Mouse (Mus musculus): ENCODE results near the gene Btrc. TPM values are rescaled to one million over a fixed set of nuclear protein-coding genes. Genes with fewer than 3 reads are reported as not detected.
"Not testable (repeated sequence)": the region's sequence is repeated elsewhere in the genome, so short reads cannot be mapped to it uniquely, and the experiment has no call there.

Gene Btrc
- total and polyA plus RNA-seq, 3 experiments: 11.4 to 83.6 (median 26.9) TPM

DNA sequence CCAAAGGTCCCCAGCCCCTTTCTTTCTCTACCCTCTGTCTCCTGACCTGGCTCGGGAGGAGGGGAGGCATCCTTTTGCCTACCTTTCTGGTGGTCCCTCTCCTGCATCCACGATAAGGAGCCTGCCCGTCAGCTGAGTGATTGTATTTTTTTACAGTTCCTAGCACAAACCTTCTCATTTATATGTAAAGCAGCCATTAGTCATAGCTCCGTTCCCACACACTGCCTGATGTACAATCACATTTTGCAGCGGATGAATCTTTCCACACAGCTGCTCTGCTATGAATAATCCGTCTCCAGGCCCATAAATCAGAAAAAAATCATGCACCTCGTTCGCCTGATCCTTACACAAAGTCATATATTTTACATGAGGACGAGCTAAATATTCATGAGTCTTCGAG, 25.4 kb upstream of the Btrc start:
- DNase-seq (ENCODE audit: low spot score): no peak
- no peak overlapping the region for H3K4me3 ChIP-seq (ENCODE audit: low read depth, low read length)
- peaks cover 25% of the 10 kb centered on the region for H3K27me3 ChIP-seq (ENCODE audit: insufficient read depth, low read length)
- no peak for ATAC-seq (ENCODE audit: extremely low read depth, insufficient number of reproducible peaks, low FRiP score, poor library complexity, severe bottlenecking)
- no peaks in the 10 kb centered on the region for H3K9me3 ChIP-seq (replicated peaks)
- TF ChIP-seq GATA2 (IDR thresholded peaks at IDR 0.05; ENCODE audit: borderline replicate concordance, low read depth, low read length) (no peak), GATA1 (IDR thresholded peaks at IDR 0.05; ENCODE audit: borderline replicate concordance, low read length) (no peak), CTCF (IDR thresholded peaks at IDR 0.05; ENCODE audit: low read depth, low read length) (no peak), TAL1 (conservative IDR thresholded peaks at IDR 0.05; ENCODE audit: low read depth, low read length) (no peak), POLR2AphosphoS5 (IDR thresholded peaks at IDR 0.05; ENCODE audit: insufficient replicate concordance, low read depth, low read length) (no peak)
- H3K4me1 ChIP-seq (ENCODE audit: insufficient read depth, low read depth, low read length): no peaks in the 10 kb centered on the region
- H3K36me3 ChIP-seq (replicated peaks): no peaks in the 10 kb centered on the region

DNA sequence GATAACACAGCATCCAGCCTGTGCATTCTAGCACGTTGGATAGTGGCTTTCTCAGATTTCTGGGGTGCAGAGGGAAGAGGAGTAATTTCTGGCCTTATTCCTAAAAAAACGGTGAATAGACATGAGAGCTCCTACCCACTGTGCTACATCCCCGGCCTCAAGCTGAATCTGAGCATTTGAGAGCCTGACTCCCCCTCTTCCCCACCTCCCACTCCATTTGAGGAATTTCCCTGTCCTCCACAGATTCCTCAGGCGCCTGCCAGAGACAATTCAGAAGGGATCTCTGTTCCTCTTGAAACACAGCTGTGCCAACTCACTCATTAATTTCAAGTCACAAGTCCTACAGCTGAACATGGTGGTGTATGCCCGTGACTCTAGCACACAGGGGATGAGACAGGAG, 19.6 kb upstream of the Btrc start:
- peaks cover 42% of the 10 kb centered on the region for H3K27me3 ChIP-seq (ENCODE audit: insufficient read depth, low read length)
- no peak for ATAC-seq (ENCODE audit: extremely low read depth, insufficient number of reproducible peaks, low FRiP score, poor library complexity, severe bottlenecking)
- TF ChIP-seq CTCF (IDR thresholded peaks at IDR 0.05; ENCODE audit: low read depth, low read length): no peak
- DNase-seq (ENCODE audit: low spot score): no peak
- no peaks in the 10 kb centered on the region for H3K9me3 ChIP-seq (replicated peaks)
- H3K4me3 ChIP-seq (ENCODE audit: low read depth, low read length): no peak overlapping the region
- H3K36me3 ChIP-seq (replicated peaks): no peaks in the 10 kb centered on the region
- H3K4me1 ChIP-seq (ENCODE audit: insufficient read depth, low read depth, low read length): no peaks in the 10 kb centered on the region

DNA sequence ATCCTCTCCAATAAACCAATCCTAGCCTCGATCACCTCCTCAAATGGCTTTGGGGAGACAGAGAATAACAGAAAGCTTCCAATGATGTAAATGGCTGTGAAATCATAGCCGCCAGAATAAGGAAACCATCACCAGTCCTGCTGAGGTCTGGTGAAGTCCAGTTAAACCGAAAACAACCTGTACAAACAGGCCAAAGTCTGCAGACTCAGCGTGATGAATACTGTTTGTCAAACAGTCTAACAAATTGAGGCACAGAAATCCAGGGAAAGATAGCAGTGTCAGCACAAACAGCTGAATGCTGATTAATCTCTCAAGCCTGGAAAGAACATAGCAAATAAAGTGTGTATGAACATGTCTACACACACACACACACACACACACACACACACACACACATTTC, 15.3 kb upstream of the Btrc start:
- peaks cover 30% of the 10 kb centered on the region for H3K27me3 ChIP-seq (ENCODE audit: insufficient read depth, low read length)
- H3K4me1 ChIP-seq (ENCODE audit: insufficient read depth, low read depth, low read length): no peaks in the 10 kb centered on the region
- ATAC-seq (ENCODE audit: extremely low read depth, insufficient number of reproducible peaks, low FRiP score, poor library complexity, severe bottlenecking) (no peak), DNase-seq (ENCODE audit: low spot score) (no peak)
- no peak overlapping the region for H3K4me3 ChIP-seq (ENCODE audit: low read depth, low read length)
- TF ChIP-seq GATA2 (IDR thresholded peaks at IDR 0.05; ENCODE audit: borderline replicate concordance, low read depth, low read length): no peak
- no peak for TF ChIP-seq GATA1 (IDR thresholded peaks at IDR 0.05; ENCODE audit: borderline replicate concordance, low read length)
- TF ChIP-seq CTCF (IDR thresholded peaks at IDR 0.05; ENCODE audit: low read depth, low read length): no peak
- no peak for TF ChIP-seq TAL1 (conservative IDR thresholded peaks at IDR 0.05; ENCODE audit: low read depth, low read length)
- no peak for TF ChIP-seq POLR2AphosphoS5 (IDR thresholded peaks at IDR 0.05; ENCODE audit: insufficient replicate concordance, low read depth, low read length)
- H3K9me3 ChIP-seq (replicated peaks): no peaks in the 10 kb centered on the region
- no peaks in the 10 kb centered on the region for H3K36me3 ChIP-seq (replicated peaks)

DNA sequence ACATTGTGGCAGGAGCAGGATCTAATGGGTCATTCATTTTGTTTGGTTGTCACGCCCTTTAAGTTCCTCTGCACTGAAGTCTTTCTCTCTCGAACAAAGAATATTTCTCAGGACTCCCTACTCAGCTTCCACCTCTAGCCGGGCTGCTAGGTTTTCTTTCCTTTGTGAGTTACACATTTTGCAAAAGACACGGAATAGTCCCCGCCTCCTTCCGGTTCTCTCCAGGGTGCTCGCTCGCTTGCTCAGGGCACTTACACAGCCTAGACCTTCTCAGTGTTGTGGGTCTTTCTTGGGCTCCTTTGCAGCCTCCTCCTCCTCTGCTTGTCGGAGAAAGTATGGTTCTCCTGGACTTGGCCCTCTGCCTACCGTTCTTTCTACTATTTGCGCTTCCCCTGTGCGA, 13.1 kb upstream of the Btrc start:
- DNase-seq (ENCODE audit: low spot score): no peak
- Histone ChIP-seq H3K9me3 (replicated peaks) (no peaks in the 10 kb centered on the region), H3K27me3 (ENCODE audit: insufficient read depth, low read length) (peaks cover 21% of the 10 kb centered on the region), H3K4me1 (ENCODE audit: insufficient read depth, low read depth, low read length) (no peaks in the 10 kb centered on the region), H3K4me3 (ENCODE audit: low read depth, low read length) (no peak overlapping the region), H3K36me3 (replicated peaks) (no peaks in the 10 kb centered on the region)
- TF ChIP-seq GATA2 (IDR thresholded peaks at IDR 0.05; ENCODE audit: borderline replicate concordance, low read depth, low read length) (no peak), GATA1 (IDR thresholded peaks at IDR 0.05; ENCODE audit: borderline replicate concordance, low read length) (no peak), TAL1 (conservative IDR thresholded peaks at IDR 0.05; ENCODE audit: low read depth, low read length) (no peak), POLR2AphosphoS5 (IDR thresholded peaks at IDR 0.05; ENCODE audit: insufficient replicate concordance, low read depth, low read length) (no peak), CTCF (IDR thresholded peaks at IDR 0.05; ENCODE audit: low read depth, low read length) (no peak)
- ATAC-seq (ENCODE audit: extremely low read depth, insufficient number of reproducible peaks, low FRiP score, poor library complexity, severe bottlenecking): no peak

DNA sequence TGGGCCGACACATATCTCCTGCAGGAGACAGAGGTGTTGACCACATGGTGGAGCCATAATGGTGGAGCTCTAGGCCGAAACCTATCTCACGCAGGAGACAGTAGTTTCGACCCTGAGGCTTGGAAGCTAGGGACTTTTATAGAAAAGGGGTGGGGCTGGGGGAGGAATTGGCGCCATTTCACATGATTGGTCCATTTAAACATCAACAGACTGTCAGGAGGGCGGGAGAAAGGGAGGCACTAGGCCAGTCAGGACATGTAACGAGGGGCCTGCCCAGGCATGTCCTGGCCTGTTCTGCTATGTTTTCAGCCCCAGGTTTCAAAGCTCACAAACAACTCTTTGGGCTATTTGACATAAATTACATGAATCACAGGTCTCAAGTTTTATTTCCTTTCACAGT, 10.8 kb upstream of the Btrc start:
- not testable (repeated sequence) for H3K4me1 ChIP-seq (ENCODE audit: insufficient read depth, low read depth, low read length); H3K9me3 ChIP-seq (replicated peaks); H3K4me3 ChIP-seq (ENCODE audit: low read depth, low read length); H3K36me3 ChIP-seq (replicated peaks); ATAC-seq (ENCODE audit: extremely low read depth, insufficient number of reproducible peaks, low FRiP score, poor library complexity, severe bottlenecking); DNase-seq (ENCODE audit: low spot score)
- peaks cover 16% of the 10 kb centered on the region for H3K27me3 ChIP-seq (ENCODE audit: insufficient read depth, low read length)

DNA sequence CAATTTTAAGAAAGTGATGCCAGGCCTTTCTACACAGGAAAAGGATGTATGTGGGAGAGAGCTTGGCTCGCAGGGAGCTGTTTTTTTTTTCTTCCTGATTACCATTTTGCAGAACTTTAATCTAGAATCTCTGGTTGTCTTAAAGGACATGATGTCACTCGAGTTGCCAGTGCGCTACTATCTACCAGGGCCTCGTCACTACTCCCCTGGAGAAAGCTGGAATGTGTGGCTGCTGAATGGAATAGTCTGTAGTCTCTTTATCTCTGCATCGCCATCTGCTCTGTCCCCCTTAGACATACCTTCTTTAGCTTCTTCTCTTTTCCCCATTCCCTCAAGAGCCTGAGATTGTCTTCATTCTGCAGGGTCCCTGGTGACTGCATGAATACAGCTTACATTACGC, 7.9 kb upstream of the Btrc start:
- ATAC-seq (ENCODE audit: extremely low read depth, insufficient number of reproducible peaks, low FRiP score, poor library complexity, severe bottlenecking) (no peak), DNase-seq (ENCODE audit: low spot score) (no peak)
- no peak overlapping the region for H3K4me3 ChIP-seq (ENCODE audit: low read depth, low read length)
- H3K4me1 ChIP-seq (ENCODE audit: insufficient read depth, low read depth, low read length): peaks cover 3% of the 10 kb centered on the region; the same call in 1 of the 2 replicates
- peaks cover 8% of the 10 kb centered on the region for H3K27me3 ChIP-seq (ENCODE audit: insufficient read depth, low read length)
- H3K9me3 ChIP-seq (replicated peaks): no peaks in the 10 kb centered on the region
- no peaks in the 10 kb centered on the region for H3K36me3 ChIP-seq (replicated peaks)
- TF ChIP-seq CTCF (IDR thresholded peaks at IDR 0.05; ENCODE audit: low read depth, low read length) (no peak), GATA1 (IDR thresholded peaks at IDR 0.05; ENCODE audit: borderline replicate concordance, low read length) (no peak), POLR2AphosphoS5 (IDR thresholded peaks at IDR 0.05; ENCODE audit: insufficient replicate concordance, low read depth, low read length) (no peak), TAL1 (conservative IDR thresholded peaks at IDR 0.05; ENCODE audit: low read depth, low read length) (no peak), GATA2 (IDR thresholded peaks at IDR 0.05; ENCODE audit: borderline replicate concordance, low read depth, low read length) (no peak)

DNA sequence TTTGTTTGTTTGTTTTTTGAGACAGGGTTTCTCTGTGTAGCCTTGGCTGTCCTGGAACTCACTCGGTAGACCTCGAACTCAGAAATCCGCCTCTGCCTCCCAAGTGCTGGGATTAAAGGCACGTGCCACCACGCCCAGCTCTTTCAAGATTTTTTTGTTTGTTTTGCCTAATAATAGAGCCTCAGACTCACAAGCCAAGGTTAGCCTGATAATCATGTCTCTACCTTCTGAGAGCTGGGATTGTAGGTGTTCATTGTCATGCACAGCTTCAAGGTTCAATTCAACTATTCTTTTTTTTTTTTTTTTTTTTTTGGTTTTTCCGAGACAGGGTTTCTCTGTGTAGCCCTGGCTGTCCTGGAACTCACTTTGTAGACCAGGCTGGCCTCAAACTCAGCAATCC, 6.7 kb upstream of the Btrc start:
- H3K4me3 ChIP-seq (ENCODE audit: low read depth, low read length); H3K4me1 ChIP-seq (ENCODE audit: insufficient read depth, low read depth, low read length); H3K9me3 ChIP-seq (replicated peaks); H3K27me3 ChIP-seq (ENCODE audit: insufficient read depth, low read length); ATAC-seq (ENCODE audit: extremely low read depth, insufficient number of reproducible peaks, low FRiP score, poor library complexity, severe bottlenecking); H3K36me3 ChIP-seq (replicated peaks); DNase-seq (ENCODE audit: low spot score): not testable (repeated sequence)

All from G1E (cell line).